Mouse (Mus musculus) ES-Bruce4 (cell line): ENCODE results near the gene Usp7. TPM values are rescaled to one million over a fixed set of nuclear protein-coding genes. Genes with fewer than 3 reads are reported as not detected.

Experiments
- H3K27ac ChIP-seq: 2 replicates; pipeline ENCODE4 v1.5.1; 2012; ENCODE audit warnings: low read length, inconsistent platforms; ENCODE audit not compliant: insufficient read depth
- H3K27me3 ChIP-seq: 2 replicates; pipeline ENCODE4 v1.6.1; 2012; ENCODE audit warnings: mild to moderate bottlenecking, low read length, inconsistent platforms; ENCODE audit not compliant: control insufficient read depth, poor library complexity, insufficient read depth, severe bottlenecking
- H3K36me3 ChIP-seq: 2 replicates; pipeline ENCODE4 v1.6.1; 2012; ENCODE audit warnings: inconsistent platforms, mild to moderate bottlenecking, low read length, moderate library complexity; ENCODE audit not compliant: control insufficient read depth, poor library complexity, insufficient read depth, severe bottlenecking
- H3K4me1 ChIP-seq: one replicate; pipeline ENCODE4 v1.8.1; 2011; ENCODE audit warnings: low read length; ENCODE audit not compliant: control insufficient read depth, insufficient read depth
- H3K4me3 ChIP-seq: 2 replicates; pipeline ENCODE4 v1.5.1; 2011; ENCODE audit warnings: low read depth, mild to moderate bottlenecking, low read length
- H3K9ac ChIP-seq: 2 replicates; pipeline ENCODE4 v1.6.1; 2012; ENCODE audit warnings: low read depth, mild to moderate bottlenecking, inconsistent platforms; ENCODE audit not compliant: poor library complexity, severe bottlenecking
- H3K9me3 ChIP-seq: replicated peaks from 2 replicates; pipeline ENCODE4 v1.6.1; 2012; ENCODE audit warnings: mild to moderate bottlenecking, low read length, inconsistent platforms; ENCODE audit not compliant: control insufficient read depth, poor library complexity, insufficient read depth, severe bottlenecking
- CTCF ChIP-seq: IDR thresholded peaks from one replicate; pipeline ENCODE4 v1.8.1; 2011; ENCODE audit warnings: low read depth, low read length
- EP300 ChIP-seq: IDR thresholded peaks from 2 replicates; pipeline ENCODE4 v1.6.1; 2011; ENCODE audit warnings: low read depth, low read length; ENCODE audit not compliant: insufficient read depth
- POLR2A ChIP-seq: IDR thresholded peaks from one replicate; pipeline ENCODE4 v1.8.1; 2011; ENCODE audit warnings: low read length; ENCODE audit not compliant: insufficient read depth
- polyA plus RNA-seq: library from polyadenylated mRNA; stranded (reverse); fragments of >200 nt; gene quantifications from 2 replicates; pipeline ENCODE4 v1.2.4, GENCODE M21; 2011; ENCODE audit warnings: low read depth; ENCODE audit not compliant: missing spikeins, insufficient read depth, insufficient read length

The Usp7 gene
- polyA plus RNA-seq, 1 experiment, result 339 TPM

- no peak for TF ChIP-seq POLR2A
- TF ChIP-seq EP300, result no peak
- no peak for TF ChIP-seq CTCF
- no peak overlapping the region for H3K4me3 ChIP-seq
These were observed 22.6 kb downstream of the Usp7 start for GRCm38 (mm10) chr16:8769466-8769865.

GRCm38 (mm10) chr16:8769065-8769464 lies 23.0 kb downstream of the Usp7 start:
- TF ChIP-seq POLR2A (no peak), CTCF (peak; percentile 75), EP300 (0 out of 2 replicates have a peak, but pooled peaks have one; percentile 27)
- Histone ChIP-seq H3K9ac (peak overlapping the region; percentile 80; the same call in 1 of the 2 replicates), H3K9me3 (no peaks in the 10 kb centered on the region), H3K27me3 (no peaks in the 10 kb centered on the region), H3K4me1 (peaks cover 8% of the 10 kb centered on the region), H3K27ac (peak overlapping the region; percentile 83), H3K36me3 (no peaks in the 10 kb centered on the region), H3K4me3 (no peak overlapping the region)

More at GRCm38 (mm10) chr16:8769466-8769865, 22.6 kb downstream of the Usp7 start:
- no peaks in the 10 kb centered on the region for H3K9me3 ChIP-seq
- peak overlapping the region; percentile 80 for H3K27ac ChIP-seq
- H3K36me3 ChIP-seq, result 0 out of 2 replicates have a peak, but pooled peaks cover 2% of the 10 kb centered on the region
- H3K27me3 ChIP-seq, result no peaks in the 10 kb centered on the region
- H3K9ac ChIP-seq, result peak overlapping the region; percentile 80; the same call in 1 of the 2 replicates
- H3K4me1 ChIP-seq, result peaks cover 8% of the 10 kb centered on the region

GRCm38 (mm10) chr16:8768588-8768987 lies 23.5 kb downstream of the Usp7 start:
- Histone ChIP-seq H3K27ac (peak overlapping the region; percentile 83), H3K36me3 (no peaks in the 10 kb centered on the region), H3K4me1 (peaks cover 8% of the 10 kb centered on the region), H3K4me3 (no peak overlapping the region), H3K9ac (peak overlapping the region; percentile 18; the same call in 1 of the 2 replicates), H3K9me3 (no peaks in the 10 kb centered on the region), H3K27me3 (no peaks in the 10 kb centered on the region)
- TF ChIP-seq EP300 (no peak), POLR2A (no peak), CTCF (no peak)

- H3K4me3 ChIP-seq, result no peak overlapping the region
- no peak overlapping the region for H3K9ac ChIP-seq
- no peaks in the 10 kb centered on the region for H3K27me3 ChIP-seq
- peaks cover 8% of the 10 kb centered on the region for H3K4me1 ChIP-seq
- H3K36me3 ChIP-seq, result no peaks in the 10 kb centered on the region
- peak overlapping the region; percentile 83 for H3K27ac ChIP-seq
- no peaks in the 10 kb centered on the region for H3K9me3 ChIP-seq
- no peak for TF ChIP-seq EP300
- no peak for TF ChIP-seq POLR2A
- no peak for TF ChIP-seq CTCF
These were observed 24.0 kb downstream of the Usp7 start for GRCm38 (mm10) chr16:8768071-8768470.

GRCm38 (mm10) chr16:8767133-8768052 lies 24.7 kb downstream of the Usp7 start:
- Histone ChIP-seq H3K9ac (no peak overlapping the region), H3K4me3 (no peak overlapping the region), H3K27ac (peak overlapping the region; percentile 88), H3K9me3 (no peaks in the 10 kb centered on the region), H3K36me3 (no peaks in the 10 kb centered on the region), H3K4me1 (peaks cover 8% of the 10 kb centered on the region), H3K27me3 (no peaks in the 10 kb centered on the region)
- TF ChIP-seq CTCF (no peak), POLR2A (no peak), EP300 (peak; percentile 84)

- Histone ChIP-seq H3K4me1 (peaks cover 9% of the 10 kb centered on the region), H3K9ac (no peak overlapping the region), H3K36me3 (no peaks in the 10 kb centered on the region), H3K4me3 (no peak overlapping the region), H3K27me3 (no peaks in the 10 kb centered on the region), H3K27ac (peak overlapping the region; percentile 11; the same call in 1 of the 2 replicates), H3K9me3 (no peaks in the 10 kb centered on the region)
- no peak for TF ChIP-seq EP300
- TF ChIP-seq CTCF, result no peak
- no peak for TF ChIP-seq POLR2A
These were observed 25.9 kb downstream of the Usp7 start for GRCm38 (mm10) chr16:8766196-8766595.
